Mouse (Mus musculus) megakaryocyte progenitor cell, adult 5-6 weeks (primary cell): ENCODE data around the gene Nhs. TPM values are rescaled to one million over a fixed set of nuclear protein-coding genes. Genes with fewer than 3 reads are reported as not detected.

Experiments used
- ATAC-seq: replicated peaks from 2 replicates; pipeline ENCODE4 v1.8.0; 2016; ENCODE audit warnings: mild to moderate bottlenecking, moderate TSS enrichment, inconsistent platforms; ENCODE audit not compliant: poor library complexity
- total RNA-seq, 2 experiments: library from RNA; stranded (forward) in 1 of 2; stranded (reverse) in 1 of 2; fragments of 157-497, 149-512 nt in 1 of 2; fragments of 200-1000 nt in 1 of 2; gene quantifications; 2 replicates each; pipeline versions ENCODE4 v1.2.3 to v1.2.4; 2015 to 2017

Gene Nhs
- total RNA-seq, 2 experiments from 2014 or later = 0.10 TPM; not detected in 1

- no peak for ATAC-seq
Measured at GRCm38 (mm10) chrX:162021724-162022123, 137.8 kb downstream of the Nhs start.

- ATAC-seq = no peak
Measured at GRCm38 (mm10) chrX:162020039-162020566, 139.4 kb downstream of the Nhs start.

GRCm38 (mm10) chrX:162017471-162017870, 142.1 kb downstream of the Nhs start:
- ATAC-seq = no peak

GRCm38 (mm10) chrX:162012570-162012969, 147.0 kb downstream of the Nhs start:
- no peak for ATAC-seq

- no peak for ATAC-seq
Measured at GRCm38 (mm10) chrX:162009876-162010275, 149.7 kb downstream of the Nhs start.

GRCm38 (mm10) chrX:162003818-162004217, 155.7 kb downstream of the Nhs start:
- ATAC-seq = no peak

- no peak for ATAC-seq
Measured at GRCm38 (mm10) chrX:161998876-161999275, 160.7 kb downstream of the Nhs start.

GRCm38 (mm10) chrX:161997170-161997795, 162.2 kb downstream of the Nhs start:
- no peak for ATAC-seq

- no peak for ATAC-seq
Measured at GRCm38 (mm10) chrX:161990171-161990570, 169.4 kb downstream of the Nhs start.

- no peak for ATAC-seq
Measured at GRCm38 (mm10) chrX:161984961-161985360, 174.6 kb downstream of the Nhs start.

GRCm38 (mm10) chrX:161981399-161981798, 178.1 kb downstream of the Nhs start:
- no peak for ATAC-seq

GRCm38 (mm10) chrX:161979946-161980345, 179.6 kb downstream of the Nhs start:
- no peak for ATAC-seq

GRCm38 (mm10) chrX:161977236-161977841, 182.2 kb downstream of the Nhs start:
- no peak for ATAC-seq

- no peak for ATAC-seq
Measured at GRCm38 (mm10) chrX:161976376-161976775, 183.2 kb downstream of the Nhs start.

GRCm38 (mm10) chrX:161973572-161973971, 186.0 kb downstream of the Nhs start:
- peak; percentile 60 for ATAC-seq

GRCm38 (mm10) chrX:161972723-161973122, 186.8 kb downstream of the Nhs start:
- peak; percentile 59 for ATAC-seq

GRCm38 (mm10) chrX:161971961-161972502, 187.5 kb downstream of the Nhs start:
- peak; percentile 24; the same call in 1 of the 2 replicates for ATAC-seq

GRCm38 (mm10) chrX:161971131-161971530, 188.4 kb downstream of the Nhs start:
- ATAC-seq = no peak

GRCm38 (mm10) chrX:161967692-161968091, 191.8 kb downstream of the Nhs start:
- peak; percentile 81 for ATAC-seq

- no peak for ATAC-seq
Measured at GRCm38 (mm10) chrX:161963372-161963771, 196.2 kb downstream of the Nhs start.

GRCm38 (mm10) chrX:161962855-161963254, 196.7 kb downstream of the Nhs start:
- ATAC-seq = no peak

- no peak for ATAC-seq
Measured at GRCm38 (mm10) chrX:161961756-161962155, 197.8 kb downstream of the Nhs start.
